Mouse (Mus musculus): ENCODE results near the gene Sod1.

- no peak for TF ChIP-seq CTCF (IDR thresholded peaks at IDR 0.05; ENCODE audit: extremely low read depth, insufficient read depth, low read length)
- no peak for TF ChIP-seq POLR2A (IDR thresholded peaks at IDR 0.05; ENCODE audit: extremely low read depth, insufficient read depth, low read length)
These were observed 32.0 kb downstream of the Sod1 start for GRCm38 (mm10) chr16:90252521-90252920.
